Mouse (Mus musculus) liver, embryonic 14.5 days (tissue): ENCODE results near the gene Acin1. TPM values are rescaled to one million over a fixed set of nuclear protein-coding genes. Genes with fewer than 3 reads are reported as not detected.

Source experiments
- ATAC-seq: fragments of 200-750 bp; cut with Nextera tagmentation; 2 replicates; pipeline ENCODE4 v1.8.0; 2017; ENCODE audit warnings: moderate number of reproducible peaks, mild to moderate bottlenecking, moderate library complexity; ENCODE audit not compliant: insufficient read depth
- DNase-seq, 3 experiments: peaks; one replicate each; pipeline ENCODE4 v3.0.0-alpha.2; 2012 to 2013; ENCODE audit warnings: low read depth in 3 of 3, low spot score in 3 of 3
- H3K27ac ChIP-seq: fragments of 300-500 bp; sonication (generic); 2 replicates; pipeline ENCODE4 v1.5.1; 2014; ENCODE audit warnings: moderate library complexity, mild to moderate bottlenecking, control low read depth, inconsistent platforms
- H3K27me3 ChIP-seq: fragments of 300-500 bp; sonication (generic); 2 replicates; pipeline ENCODE4 v1.6.1; 2014; ENCODE audit warnings: mild to moderate bottlenecking, low read length, moderate library complexity; ENCODE audit not compliant: control insufficient read depth, insufficient read depth
- H3K36me3 ChIP-seq: fragments of 300-500 bp; sonication (generic); replicated peaks from 2 replicates; pipeline ENCODE4 v1.6.1; 2014; ENCODE audit warnings: low read depth; ENCODE audit not compliant: control insufficient read depth, insufficient read depth
- H3K4me1 ChIP-seq, 2 experiments: fragments of 200-500 bp in 1 of 2; fragments of 300-500 bp in 1 of 2; sonication (generic) in 1 of 2; replicated peaks; 2 replicates each; pipeline ENCODE4 v1.6.1; 2012 to 2014; ENCODE audit warnings: antibody characterized with exemption in 1 of 2, inconsistent platforms in 1 of 2, low read length in 1 of 2; ENCODE audit not compliant: control insufficient read depth in 2 of 2, insufficient read depth in 2 of 2
- H3K4me2 ChIP-seq: fragments of 300-500 bp; sonication (generic); 2 replicates; pipeline ENCODE4 v1.6.1; 2014; ENCODE audit warnings: low read depth, mild to moderate bottlenecking, control low read depth, moderate library complexity
- H3K4me3 ChIP-seq, 2 experiments: fragments of 200-500 bp in 1 of 2; fragments of 300-500 bp in 1 of 2; sonication (generic) in 1 of 2; 2 replicates each; pipeline ENCODE4 v1.5.1; 2012 to 2014; ENCODE audit warnings: low read depth in 2 of 2, low read length in 2 of 2, mild to moderate bottlenecking in 2 of 2, control low read depth in 1 of 2, inconsistent platforms in 1 of 2, moderate library complexity in 1 of 2; ENCODE audit not compliant: insufficient read depth in 1 of 2
- H3K9ac ChIP-seq: fragments of 300-500 bp; sonication (generic); replicated peaks from 2 replicates; pipeline ENCODE4 v1.6.1; 2014; ENCODE audit warnings: mild to moderate bottlenecking, control low read depth, moderate library complexity
- H3K9me3 ChIP-seq: fragments of 300-500 bp; sonication (generic); 2 replicates; pipeline ENCODE4 v1.6.1; 2016; ENCODE audit warnings: low read length, mixed read lengths; ENCODE audit not compliant: control insufficient read depth
- CTCF ChIP-seq: IDR thresholded peaks from 2 replicates; pipeline ENCODE4 v1.5.1; 2016; ENCODE audit warnings: antibody characterized with exemption, low read depth, control low read depth
- EP300 ChIP-seq: IDR thresholded peaks from 2 replicates; pipeline ENCODE4 v1.6.1; 2016; ENCODE audit warnings: antibody characterized with exemption, low read depth
- WGBS: fragments of 180-500 bp; shearing (Covaris S2); extraction: QIAGEN DNeasy Blood & Tissue Kit; methylation state at CpG from one replicate; pipeline ENCODE4 v1.1.7; 2014; ENCODE audit not compliant: insufficient replicate concordance; 5-methylcytosine and 5-hydroxymethylcytosine counted together
- polyA plus RNA-seq, 2 experiments: library from polyadenylated mRNA; depleted of rRNA in 1 of 2; stranded (reverse) in 1 of 2; unstranded in 1 of 2; fragments of >200 nt; fragmentation: Nextera tagmentation in 1 of 2; extraction: Ambion mirVana in 1 of 2; gene quantifications; 2 replicates each; pipeline versions ENCODE4 v1.2.1 to v1.2.3; 2012 to 2014

Gene Acin1
- polyA plus RNA-seq, 2 experiments: 43.2 to 64.5 TPM

DNA sequence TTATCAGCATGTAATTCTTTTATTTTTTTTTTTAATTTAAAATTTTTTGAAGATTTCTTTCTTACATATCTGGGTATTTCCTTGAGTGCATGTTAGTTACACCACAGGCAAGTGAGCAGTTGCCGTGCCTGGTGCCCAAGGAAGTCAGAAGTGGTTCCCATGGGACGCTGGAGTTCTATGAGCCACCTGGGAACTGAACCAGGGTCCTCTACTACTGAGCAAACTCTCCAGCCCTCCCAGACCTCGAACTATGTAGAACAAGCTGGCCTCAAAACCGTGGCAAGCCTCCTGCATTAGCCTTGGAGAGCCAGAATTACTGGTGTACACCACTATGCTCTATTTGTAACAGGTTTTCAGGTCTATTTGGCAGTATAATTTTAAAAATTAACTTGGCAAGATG, 84.1 kb downstream of the Acin1 start:
- TF ChIP-seq EP300: no peak
- TF ChIP-seq CTCF: no peak
- Histone ChIP-seq H3K27me3 (no peaks in the 10 kb centered on the region), H3K4me2 (peak overlapping the region; percentile 67), H3K9me3 (no peaks in the 10 kb centered on the region), H3K4me1 (peaks cover 27 to 31% of the 10 kb centered on the region in 2 experiments), H3K9ac (peak overlapping the region; percentile 79), H3K27ac (peak overlapping the region; percentile 88), H3K36me3 (no peaks in the 10 kb centered on the region), H3K4me3 (peak overlapping the region; percentile 81 to 92; a peak in 3 of 4 replicates)
- ATAC-seq (no peak), DNase-seq (peak in 1 of 3 experiments; percentile 37)
- 27% methylated on average over 4 of the region's 4 CpGs for whole genome bisulfite sequencing

GRCm38 (mm10) chr14:54601601-54602000, 85.1 kb downstream of the Acin1 start:
- no peak for DNase-seq
- no peak for TF ChIP-seq CTCF
- no peak for TF ChIP-seq EP300
- Histone ChIP-seq H3K27ac (no peak overlapping the region), H3K4me3 (no peak overlapping the region), H3K9ac (no peak overlapping the region), H3K36me3 (no peaks in the 10 kb centered on the region), H3K4me1 (peaks cover 27 to 31% of the 10 kb centered on the region in 2 experiments), H3K9me3 (no peaks in the 10 kb centered on the region), H3K27me3 (no peaks in the 10 kb centered on the region), H3K4me2 (no peak overlapping the region)
- no peak for ATAC-seq
- WGBS: 49% methylated on average over 2 of the region's 2 CpGs

- DNase-seq (no peak), ATAC-seq (no peak)
- H3K27ac ChIP-seq: no peak overlapping the region
- peaks cover 2 to 4% of the 10 kb centered on the region in 2 experiments for H3K4me1 ChIP-seq
- no peak overlapping the region for H3K9ac ChIP-seq
- TF ChIP-seq CTCF (peak; percentile 78), EP300 (no peak)
- no peaks in the 10 kb centered on the region for H3K9me3 ChIP-seq
- no peak overlapping the region for H3K4me3 ChIP-seq
- 56% methylated on average over 7 of the region's 7 CpGs for WGBS
- no peak overlapping the region for H3K4me2 ChIP-seq
- no peaks in the 10 kb centered on the region for H3K36me3 ChIP-seq
- no peaks in the 10 kb centered on the region for H3K27me3 ChIP-seq
Measured at GRCm38 (mm10) chr14:54597084-54597483, 89.6 kb downstream of the Acin1 start.

GRCm38 (mm10) chr14:54594631-54595414, 91.9 kb downstream of the Acin1 start:
- DNase-seq: no peak
- no peak overlapping the region for H3K9ac ChIP-seq
- TF ChIP-seq EP300 (no peak), CTCF (no peak)
- no peak overlapping the region for H3K4me3 ChIP-seq
- H3K9me3 ChIP-seq: no peaks in the 10 kb centered on the region
- WGBS: 72% methylated on average over 28 of the region's 28 CpGs
- no peaks in the 10 kb centered on the region for H3K27me3 ChIP-seq
- no peak for ATAC-seq
- H3K4me1 ChIP-seq: no peaks in the 10 kb centered on the region
- no peaks in the 10 kb centered on the region for H3K36me3 ChIP-seq
- H3K4me2 ChIP-seq: no peak overlapping the region
- H3K27ac ChIP-seq: no peak overlapping the region

DNA sequence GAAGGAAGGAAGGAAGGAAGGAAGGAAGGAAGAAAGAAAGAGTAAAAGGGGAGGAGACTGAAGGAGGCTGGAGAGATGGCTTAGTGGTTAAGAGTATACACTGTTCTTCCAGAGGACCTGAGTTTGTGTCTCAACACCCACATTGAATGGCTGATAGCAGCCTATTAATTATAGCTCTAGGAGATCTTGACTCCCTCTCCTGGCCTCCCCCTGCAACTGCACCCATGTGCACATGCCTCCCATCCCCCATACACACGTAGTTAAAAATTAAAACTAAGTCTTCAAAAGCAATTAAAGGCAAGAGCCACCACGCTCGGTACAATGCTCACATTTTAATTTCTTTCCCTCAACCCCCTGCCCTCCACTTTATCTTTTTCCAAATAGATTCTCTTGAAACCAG, 92.7 kb downstream of the Acin1 start:
- Histone ChIP-seq H3K27ac (no peak overlapping the region), H3K36me3 (no peaks in the 10 kb centered on the region), H3K4me3 (no peak overlapping the region), H3K9me3 (no peaks in the 10 kb centered on the region), H3K4me1 (no peaks in the 10 kb centered on the region; a peak in 1 of 4 replicates), H3K27me3 (no peaks in the 10 kb centered on the region), H3K4me2 (no peak overlapping the region), H3K9ac (no peak overlapping the region)
- 80% methylated on average over 3 of the region's 3 CpGs for WGBS
- TF ChIP-seq EP300 (no peak), CTCF (peak; percentile 63)
- ATAC-seq (no peak), DNase-seq (no peak)
